Mouse (Mus musculus) kidney, postnatal 25 days (tissue): Measurements from ENCODE around the gene Commd1.

ENCODE experiments used
- DNase-seq, 2 experiments: peaks; one replicate each; pipeline ENCODE4 v3.0.0; 2021; ENCODE audit warnings: mixed read lengths in 2 of 2

The Commd1 gene

DNA sequence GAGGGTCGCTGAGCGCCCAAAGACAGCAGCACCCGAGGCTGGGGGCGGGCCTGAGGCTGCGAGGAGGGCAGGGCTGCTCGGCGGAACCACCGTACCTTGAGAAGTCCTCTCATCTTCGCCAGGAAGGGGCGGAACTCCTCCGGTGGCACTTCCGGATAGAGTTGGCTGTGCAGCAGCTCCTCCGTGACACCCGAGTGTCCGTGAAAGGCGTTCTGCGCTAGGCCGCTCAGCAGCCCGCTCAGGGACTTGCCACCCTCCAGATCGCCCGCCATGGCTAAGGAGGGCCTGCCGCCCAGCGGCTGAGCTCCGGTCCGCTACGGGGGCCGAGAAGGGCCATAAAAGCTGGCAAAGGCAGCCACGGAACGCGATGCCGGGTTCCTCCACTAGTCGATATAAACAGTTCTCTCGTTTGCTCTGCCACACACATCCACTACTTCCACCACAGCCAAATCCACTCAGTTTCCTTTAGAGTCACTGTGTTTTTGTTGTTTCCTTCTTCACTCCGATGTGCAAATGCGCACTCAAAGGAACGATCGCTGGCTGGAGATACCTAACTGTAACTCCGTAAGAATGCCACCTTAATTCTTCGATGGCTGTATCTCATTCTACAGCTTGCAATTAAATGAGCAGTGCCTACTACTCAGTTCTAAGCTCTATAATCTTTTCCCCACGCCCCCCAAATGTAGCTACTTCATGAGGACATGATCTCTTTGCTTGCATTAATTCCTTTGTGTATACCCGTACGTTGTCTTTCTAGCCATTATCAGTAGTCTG lies at the start of gene Commd1, which contains the start of gene Gm28048:
Commd1 (minus strand) TSS at position 399 of the 774 bp plus-strand sequence.
Gm28048 (minus strand) TSS at position 107 of the 774 bp plus-strand sequence.
- DNase-seq = peak; percentile 98

DNA sequence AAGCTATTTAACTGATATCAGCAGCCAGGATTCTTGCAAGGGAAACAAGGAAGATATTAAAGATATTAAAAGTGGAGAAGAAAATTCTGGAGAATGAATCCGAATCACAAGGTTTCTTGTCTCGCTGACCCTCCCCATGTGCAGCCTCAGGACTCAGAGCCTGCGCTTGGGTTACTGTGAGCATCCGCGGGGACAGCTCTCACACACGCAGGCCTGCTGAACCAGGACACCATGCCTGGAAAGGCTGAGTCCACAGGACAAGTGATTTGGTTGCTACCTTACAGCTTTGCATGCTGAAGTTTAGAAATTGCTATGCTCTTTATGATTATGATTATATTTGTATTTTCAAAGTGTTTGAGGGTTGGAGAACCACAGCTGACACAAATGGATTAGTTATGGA lies 47.2 kb upstream of the Commd1 start:
- no peak for DNase-seq

DNA sequence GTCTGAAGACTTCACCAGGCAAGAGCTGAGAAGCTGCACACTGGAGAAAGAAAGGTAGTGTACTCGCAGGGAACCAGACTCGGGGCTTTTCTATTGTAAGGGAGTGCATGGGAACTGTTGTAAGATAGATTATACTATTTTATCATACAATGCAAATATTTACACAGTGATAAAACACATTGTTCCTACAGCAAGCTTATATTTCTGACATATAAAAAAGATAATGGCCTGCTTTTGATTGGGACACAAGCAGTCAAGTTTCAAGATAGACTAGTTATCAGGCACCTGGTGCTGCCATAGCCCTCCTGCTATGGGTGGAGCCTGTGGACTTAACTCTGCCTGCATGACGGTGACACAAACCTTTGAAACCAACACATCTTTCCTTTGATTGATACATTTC lies 46.8 kb upstream of the Commd1 start:
- DNase-seq = no peak

DNA sequence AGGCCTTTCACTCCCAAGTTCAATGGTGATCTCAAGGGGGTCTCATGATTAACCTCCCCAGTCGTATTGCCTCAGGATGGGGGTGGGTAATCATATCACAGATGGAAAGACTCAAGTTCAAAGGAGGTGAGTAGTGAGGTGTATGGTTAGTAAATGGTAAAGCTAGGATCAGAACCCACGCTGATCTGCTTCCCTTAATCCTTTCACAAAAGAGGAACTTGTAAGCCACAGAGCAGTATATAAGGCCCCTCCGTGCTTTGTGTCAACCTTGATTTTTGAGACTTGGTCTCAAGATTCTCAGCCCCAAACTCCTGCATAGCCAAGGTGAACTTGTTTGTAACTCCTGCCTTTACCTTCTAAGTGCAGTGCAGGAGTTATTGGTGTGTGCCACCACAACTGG lies 42.0 kb upstream of the Commd1 start:
- no peak for DNase-seq

DNA sequence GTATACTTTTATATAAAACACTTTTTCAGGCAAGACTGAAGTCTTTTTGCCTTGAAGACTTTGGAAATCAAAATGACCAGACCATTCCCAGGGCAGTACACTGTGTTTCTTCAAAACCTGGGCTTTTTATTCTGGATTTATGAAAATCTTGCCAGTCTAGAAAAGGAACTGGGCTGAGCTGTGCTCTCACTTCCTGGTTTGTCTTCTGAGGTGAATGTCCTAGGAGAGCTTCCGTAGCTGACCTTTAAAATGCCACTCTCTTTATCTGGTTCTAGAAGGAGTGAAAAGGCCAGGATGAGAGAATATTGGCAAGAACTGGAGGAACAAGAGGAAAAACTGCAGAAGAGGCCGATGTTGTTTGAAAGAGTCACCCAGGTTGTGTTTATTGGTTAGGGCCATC lies 41.0 kb upstream of the Commd1 start:
- no peak for DNase-seq

DNA sequence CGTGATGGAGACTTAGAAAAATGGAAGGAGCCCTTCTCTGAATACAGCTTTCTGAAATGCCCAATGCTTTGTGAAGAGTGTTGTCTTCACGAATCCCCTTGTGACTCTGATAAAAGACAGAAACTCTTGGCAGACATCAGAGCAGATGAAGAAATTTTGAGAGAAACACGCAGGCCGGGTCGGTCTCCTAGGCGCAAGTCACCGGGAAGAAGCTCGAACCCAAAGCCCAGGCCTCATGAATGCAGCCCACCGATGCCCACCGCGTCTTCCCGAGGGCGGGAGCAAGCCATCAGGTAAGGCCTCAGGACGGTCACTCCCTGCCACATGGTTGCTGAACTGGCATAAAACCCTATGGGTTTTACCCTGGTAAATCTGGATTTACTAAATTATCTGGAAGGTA lies 38.7 kb upstream of the Commd1 start:
- DNase-seq = no peak

DNA sequence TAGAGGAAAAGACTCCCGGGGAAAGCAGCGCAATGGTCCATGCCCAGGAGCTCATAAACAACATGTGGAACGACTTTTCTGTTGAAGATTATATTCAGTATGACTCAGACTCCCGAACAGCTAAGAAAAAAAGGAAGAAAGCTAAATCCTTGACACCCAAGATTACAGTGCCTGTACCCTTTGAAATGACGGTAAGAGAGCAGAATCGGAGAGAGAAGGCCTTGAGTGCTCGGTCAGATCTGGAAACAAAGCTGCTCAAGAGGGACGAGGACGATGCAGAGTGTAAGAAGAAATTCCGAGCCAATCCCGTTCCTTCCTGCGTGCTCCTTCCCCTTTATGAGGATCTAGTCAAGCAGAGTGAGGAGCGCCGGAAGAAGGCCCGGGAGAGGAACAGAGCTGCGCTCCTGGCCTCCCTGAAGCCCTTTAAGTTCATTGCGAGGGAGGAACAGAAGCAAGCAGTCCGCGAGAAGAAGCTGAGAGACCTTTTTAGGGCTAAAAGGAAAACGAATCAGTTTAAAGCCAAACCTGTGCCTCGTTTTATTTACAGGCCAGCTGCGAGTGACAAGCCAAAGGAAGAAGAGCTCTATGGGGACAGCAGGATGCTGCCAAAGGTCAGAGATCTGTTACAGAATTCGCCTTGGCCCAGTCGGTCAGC lies 38.1 kb upstream of the Commd1 start:
- no peak for DNase-seq

DNA sequence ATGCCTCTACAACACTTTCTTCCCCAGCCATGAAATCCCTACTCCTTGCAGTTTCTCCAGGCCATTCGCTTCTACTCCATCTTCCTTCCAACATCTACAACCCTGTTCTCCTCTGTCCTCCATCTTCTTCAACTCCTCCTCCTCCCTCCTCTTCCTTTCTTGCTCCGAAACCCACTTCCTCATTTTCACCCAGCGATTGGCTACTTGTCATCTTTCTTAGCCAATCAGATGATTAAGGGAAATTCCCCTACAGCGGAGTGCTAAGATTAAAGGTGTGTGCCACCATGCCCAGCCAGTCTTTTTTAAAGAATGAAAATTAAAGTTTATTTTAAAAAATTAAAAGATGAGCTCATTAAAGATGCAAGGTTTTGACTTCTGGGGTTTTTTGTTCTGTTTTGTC lies 35.8 kb upstream of the Commd1 start:
- DNase-seq = no peak

DNA sequence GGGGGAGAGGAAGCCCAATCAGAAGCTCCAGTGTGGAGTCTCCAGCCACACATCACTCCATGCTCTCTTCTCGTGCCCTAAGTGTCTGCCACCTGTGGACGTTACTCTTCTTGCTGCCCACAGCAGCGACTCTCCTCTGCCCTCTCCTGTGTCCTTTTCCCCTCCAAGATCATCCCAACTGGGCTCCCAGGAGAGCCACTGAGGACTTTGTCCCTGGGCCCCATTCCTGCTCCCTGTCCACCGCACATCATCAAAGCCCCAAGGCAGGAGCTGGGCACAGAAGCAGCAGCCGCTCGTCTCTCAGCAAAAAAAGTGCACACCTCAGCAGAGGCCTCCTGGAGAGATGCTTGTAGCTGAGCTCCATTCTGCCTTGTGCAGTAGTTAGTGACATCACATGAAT lies 32.8 kb upstream of the Commd1 start:
- DNase-seq = peak in 1 of 2 experiments; percentile 48

DNA sequence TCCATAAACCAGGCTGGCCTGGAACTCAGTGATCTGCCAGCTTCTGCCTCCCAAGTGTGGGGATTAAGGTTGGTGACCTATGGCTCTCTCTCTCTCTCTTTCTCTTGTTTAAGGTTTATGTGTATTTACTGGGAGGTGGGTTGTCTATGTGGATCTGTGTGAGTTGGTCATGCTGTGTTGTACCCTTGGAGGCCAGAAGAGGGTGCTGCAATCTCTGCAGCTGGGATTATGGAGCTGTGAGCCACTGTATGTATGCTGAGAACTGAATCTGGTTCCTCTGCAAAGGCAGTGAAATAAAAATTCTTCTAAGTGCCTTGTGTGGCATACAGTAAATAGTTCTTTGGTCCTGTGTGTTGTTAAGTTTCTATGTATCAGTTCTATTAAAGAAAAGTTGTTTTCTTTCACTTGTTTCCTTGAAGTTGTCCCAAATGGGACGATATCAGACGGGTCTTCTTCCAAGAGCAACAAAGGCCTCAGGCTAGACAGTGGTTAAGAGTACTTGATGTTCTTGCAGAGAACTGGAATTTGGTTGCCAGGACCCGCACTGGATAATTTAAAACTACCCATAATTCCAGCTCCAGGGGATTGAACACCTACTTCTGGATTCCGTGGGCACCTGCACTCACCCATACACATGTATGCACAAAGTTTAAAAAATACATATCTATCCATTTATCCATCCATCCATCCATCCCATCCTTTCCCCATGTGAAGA lies 31.6 kb upstream of the Commd1 start:
- DNase-seq = no peak

DNA sequence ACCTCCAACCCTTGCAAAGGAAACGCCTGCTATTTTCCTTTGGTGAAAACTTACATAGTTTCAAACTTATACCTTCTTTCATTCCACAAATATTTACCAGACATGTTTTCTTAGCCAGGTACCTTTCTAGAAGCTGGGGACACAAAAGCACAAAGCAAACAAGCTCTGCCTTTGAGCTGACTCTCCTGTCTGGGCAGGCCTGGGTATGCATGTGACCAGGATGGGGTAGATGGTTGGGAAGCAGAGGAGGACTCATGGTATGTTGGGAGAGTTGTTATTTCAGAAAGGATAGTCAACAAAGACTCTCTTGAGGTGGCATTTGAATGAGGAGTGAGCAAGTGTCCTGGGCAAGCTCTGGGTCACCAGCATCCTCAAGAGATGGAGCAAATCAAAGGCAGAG lies 30.9 kb upstream of the Commd1 start:
- no peak for DNase-seq

DNA sequence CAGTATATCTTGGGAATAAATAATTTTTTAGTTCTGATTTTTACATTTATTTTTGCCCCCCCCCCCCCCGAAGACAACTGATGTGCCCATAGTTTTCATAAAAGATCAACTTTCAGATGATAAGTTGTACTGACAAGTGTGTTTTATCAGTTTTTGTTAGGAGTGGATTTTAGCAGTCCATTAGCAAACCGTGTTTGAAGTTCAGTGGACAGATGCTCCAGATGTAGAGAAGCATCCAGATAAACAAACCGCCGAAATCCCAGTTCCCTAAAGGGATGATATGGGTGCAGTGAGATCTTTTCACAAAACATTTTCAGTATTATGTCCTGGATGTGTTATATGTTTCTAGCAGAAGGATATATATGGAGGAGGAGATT lies 26.6 kb upstream of the Commd1 start:
- DNase-seq = no peak

DNA sequence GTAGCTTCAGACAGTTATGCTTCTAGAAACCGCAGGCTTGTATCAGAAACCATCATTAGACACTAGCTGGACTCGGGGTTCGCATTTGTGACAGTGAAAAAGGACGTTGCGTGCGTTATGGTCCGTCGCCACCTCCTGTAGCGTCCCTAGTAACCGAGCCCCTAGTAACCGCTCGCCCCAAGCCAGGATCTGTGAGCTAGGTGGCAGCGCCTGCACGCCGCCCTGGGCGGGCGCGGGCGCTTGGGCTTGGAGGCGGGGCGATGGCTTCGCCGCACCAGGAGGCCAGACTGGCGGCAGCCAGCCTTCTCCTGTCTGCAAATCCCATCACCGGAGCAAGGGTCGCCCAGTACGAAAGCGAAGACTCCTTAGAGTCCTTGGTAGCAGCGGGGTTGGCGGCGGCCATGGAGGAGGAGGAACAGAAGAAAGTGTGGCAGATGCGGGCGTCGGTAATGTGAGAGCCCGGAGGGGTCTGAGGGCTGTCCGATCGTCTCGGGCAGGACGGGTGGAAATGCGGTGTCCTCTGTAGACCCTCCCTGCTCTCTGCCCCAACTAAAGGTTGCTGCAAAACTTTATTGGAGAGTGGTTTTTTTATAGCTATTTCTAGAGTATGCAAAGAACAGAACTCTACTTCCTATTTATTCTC lies 26.1 kb upstream of the Commd1 start:
- peak; percentile 84 to 94 for DNase-seq

DNA sequence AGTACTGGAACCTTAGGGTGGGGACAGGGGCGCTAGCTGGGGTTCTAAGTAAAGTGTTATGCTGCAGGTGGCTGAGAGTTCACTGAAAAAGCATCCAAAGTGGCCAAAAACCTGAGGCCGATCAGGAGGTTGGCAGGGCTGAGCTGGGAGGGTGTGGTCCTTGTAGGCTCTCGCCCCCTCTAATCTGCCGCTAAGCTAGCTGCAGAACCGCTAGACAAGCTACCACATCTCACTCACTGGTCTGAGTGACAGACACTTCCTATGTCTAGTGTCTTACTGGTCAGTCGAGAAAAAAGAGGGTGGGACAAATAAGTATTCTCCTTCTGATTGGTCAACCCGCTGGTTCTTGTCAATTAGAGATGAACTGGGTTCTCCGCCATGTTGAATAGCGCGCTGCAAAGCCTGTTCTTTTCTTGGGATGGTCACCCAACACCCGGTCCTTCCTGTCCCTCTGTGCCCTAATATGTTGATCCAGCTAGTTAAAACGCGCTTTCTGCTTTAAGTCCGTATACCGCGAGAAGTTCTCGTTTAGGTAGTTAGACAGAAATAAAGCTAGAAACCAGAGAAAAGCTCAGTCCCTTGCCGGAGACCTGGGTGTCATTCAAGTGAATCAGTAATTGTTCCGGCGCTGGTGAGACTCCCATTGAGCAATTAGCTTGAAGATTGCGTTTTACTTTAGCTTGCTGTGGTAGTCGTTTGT lies 25.4 kb upstream of the Commd1 start, which contains the start of gene Fam161a:
Fam161a (plus strand) TSS at position 51 of the 700 bp plus-strand sequence.
- DNase-seq = peak; percentile 80 to 83

DNA sequence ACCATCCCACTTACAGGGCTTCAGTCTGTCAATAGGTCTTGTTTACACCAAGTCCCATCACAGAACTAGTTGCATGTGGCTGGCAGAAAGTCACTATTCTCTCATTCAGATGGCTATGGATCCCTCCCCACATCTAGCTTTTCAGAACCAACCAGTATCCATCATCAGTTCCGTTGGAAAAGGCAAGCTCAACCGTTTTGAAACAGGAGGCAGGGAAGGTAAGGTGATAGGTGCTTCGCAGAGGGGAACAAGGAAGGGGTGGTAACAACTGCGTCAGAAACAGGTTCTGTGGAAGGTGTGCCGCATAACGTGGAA lies 24.9 kb upstream of the Commd1 start:
- DNase-seq = no peak

DNA sequence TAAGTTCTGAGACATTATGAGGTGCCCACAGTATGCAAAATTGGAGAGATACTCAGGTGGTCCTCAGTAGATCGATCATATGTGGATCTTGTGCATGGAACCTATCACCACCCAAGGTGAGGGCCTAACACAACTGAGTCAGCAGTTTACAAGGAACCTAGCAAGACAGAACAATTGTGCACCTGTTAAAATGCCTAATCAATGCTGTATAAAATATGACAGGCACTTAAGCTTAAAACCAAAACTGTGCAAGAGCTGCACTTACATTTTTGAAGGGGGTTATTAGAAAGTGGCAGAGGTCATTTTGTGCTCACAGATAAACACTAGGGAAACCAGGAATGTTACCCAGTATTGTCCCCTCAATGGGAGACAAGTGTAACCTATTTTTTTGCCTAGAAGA lies 23.1 kb upstream of the Commd1 start:
- DNase-seq = no peak

DNA sequence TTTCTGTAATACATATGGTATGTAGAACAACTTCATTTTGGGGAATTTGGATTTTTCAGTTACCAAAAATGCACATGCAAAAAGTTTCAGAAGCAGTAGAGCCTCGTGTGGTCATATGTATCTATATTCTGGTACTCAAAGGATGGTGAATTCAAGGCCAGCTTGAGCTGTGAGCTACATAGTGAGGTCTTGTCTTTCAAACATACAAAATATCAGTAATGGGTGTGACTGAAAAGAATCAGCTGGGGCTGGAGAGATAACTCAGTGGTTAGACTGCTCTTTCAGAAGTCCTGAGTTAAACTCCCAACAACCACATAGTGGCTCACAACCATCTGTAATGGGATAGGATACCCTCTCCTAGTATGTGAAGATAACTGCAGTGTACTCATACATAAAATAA lies 16.1 kb upstream of the Commd1 start:
- DNase-seq = no peak

DNA sequence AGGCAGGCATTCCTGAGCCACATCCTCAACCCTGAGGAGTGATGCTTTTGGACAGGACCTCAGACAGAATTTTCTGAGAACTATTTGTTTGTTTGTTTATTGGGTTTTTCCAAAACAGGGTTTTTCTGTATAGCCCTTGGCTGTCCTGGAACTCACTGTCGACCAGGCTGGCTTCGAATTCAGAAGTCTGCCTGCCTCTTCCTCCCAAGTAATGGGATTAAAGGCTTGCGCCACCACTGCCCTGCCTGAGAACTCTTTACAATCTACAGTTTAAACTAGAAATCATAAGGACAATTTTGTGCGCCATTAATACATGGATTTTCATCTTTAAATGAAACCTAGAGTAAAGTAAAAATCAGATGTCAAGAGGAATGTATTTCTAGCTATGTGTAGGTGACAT lies 13.3 kb upstream of the Commd1 start:
- DNase-seq = no peak

DNA sequence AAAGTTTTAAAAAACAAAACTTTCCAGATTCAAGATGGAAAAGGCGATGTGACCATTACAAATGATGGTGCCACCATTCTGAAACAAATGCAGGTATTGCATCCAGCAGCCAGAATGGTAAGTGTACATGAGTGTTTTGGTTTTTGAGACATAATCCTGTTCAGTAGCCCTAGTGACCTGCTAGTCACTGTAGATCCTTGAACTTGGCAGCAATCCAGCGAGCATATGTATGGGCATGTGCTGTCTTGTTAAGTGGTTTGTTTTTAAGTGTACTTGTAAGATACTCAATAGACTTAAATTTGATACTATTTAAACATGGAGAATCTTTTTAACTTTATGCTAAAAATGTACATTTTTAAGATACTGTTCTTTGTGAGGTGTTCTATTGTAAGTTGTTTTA lies 12.1 kb upstream of the Commd1 start:
- DNase-seq = no peak

DNA sequence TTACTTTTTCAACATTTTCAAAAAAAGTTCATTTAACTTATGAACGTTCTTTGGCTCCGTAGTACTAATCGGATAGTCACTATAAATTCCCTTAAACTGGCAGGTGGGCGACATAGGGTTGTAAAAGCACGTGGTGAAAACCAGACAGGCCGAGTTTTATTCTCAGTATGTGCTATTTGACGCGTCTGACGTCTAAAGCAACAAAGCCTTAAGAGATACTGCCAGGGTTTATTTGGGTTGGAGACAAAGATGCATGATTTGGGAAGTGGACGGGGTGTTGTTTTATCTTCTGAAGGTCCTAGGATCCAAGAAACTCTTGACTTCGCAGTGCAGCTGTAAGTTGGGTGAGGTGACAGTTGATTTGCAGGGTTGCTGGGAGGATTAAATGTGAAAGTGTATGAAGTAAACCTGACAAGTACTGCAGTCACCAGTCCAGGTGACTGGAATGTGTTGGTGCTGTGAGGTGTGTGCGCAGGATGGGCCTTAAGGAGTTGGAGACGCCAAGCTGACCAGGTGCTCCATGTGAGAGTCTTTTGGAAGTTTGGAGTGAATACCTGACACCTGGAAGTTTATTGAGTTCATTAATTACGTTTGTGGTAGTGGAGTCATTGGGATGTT lies 9.1 kb upstream of the Commd1 start:
- no peak for DNase-seq

DNA sequence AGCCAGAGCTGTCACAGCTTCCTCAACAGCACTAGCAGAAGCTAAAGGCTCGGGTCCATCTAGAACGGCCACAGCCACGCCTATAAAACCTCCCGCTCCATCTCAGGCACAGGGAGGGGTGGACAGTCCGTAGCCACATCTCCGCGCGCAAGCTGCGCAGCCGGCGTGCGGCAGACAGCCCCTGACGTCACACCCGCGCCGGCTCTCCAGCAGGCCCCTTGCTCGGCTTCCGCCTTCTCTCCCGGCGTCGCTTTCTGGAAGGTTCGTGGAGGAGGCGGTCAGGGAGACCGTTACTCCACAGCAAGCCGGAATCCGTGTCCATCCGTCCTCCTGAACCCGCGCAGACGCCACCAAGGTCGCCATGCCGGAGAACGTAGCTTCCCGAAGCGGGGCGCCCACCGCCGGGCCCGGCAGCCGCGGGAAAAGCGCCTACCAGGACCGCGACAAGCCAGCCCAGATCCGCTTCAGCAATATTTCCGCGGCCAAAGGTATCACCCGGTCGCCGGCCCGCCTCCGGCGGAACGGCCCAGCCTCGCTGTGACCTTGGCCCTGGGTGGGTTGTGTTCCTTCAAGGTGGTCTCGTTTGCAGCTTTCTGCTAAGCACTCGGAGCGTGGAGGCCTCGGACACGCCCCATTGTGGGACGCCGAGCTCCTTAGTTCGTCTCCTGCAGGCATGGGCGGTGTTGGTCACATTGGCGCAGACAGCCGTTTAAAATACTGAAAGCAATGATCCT lies 8.4 kb upstream of the Commd1 start, which contains the start of gene Cct4:
Cct4 (plus strand) TSS at position 127 of the 734 bp plus-strand sequence.
- peak; percentile 92 to 97 for DNase-seq

DNA sequence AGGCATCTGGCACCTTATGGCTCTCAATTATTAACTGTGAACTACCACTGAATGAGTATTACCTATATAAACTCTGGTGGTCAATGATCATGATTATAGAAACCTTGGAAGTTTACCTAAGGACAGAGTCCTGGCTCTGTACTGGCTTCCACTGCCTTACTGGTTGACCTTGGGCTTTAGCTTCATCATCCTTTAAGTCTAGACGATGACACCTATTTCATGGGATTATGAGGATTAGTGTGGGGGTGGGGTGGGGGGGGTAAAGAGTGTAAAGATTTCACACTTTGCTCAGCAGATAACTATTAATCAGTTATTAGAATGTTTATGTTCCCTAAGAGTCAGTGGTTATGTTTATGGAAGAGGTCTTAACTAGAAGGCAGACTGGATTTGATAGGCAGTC lies 7.6 kb upstream of the Commd1 start:
- DNase-seq = no peak
